Mouse (Mus musculus) stomach, postnatal 0 days (tissue): ENCODE data around the gene Pkn1. TPM values are rescaled to one million over a fixed set of nuclear protein-coding genes. Genes with fewer than 3 reads are reported as not detected.

Experiments
- ATAC-seq: fragments of 200-750 bp; cut with Nextera tagmentation; 2 replicates; pipeline ENCODE4 v1.8.0; 2017; ENCODE audit not compliant: low FRiP score, low TSS enrichment
- DNase-seq: peaks from one replicate; pipeline ENCODE4 v3.0.0-alpha.2; 2016; ENCODE audit warnings: low spot score
- H3K27ac ChIP-seq: fragments of 300-500 bp; sonication (generic); replicated peaks from 2 replicates; pipeline ENCODE4 v1.5.1; 2014; ENCODE audit warnings: mild to moderate bottlenecking, control low read depth
- H3K27me3 ChIP-seq: fragments of 300-500 bp; sonication (generic); 2 replicates; pipeline ENCODE4 v1.6.1; 2014; ENCODE audit warnings: low read length; ENCODE audit not compliant: control insufficient read depth, insufficient read depth
- H3K36me3 ChIP-seq: fragments of 300-500 bp; sonication (generic); 2 replicates; pipeline ENCODE4 v1.6.1; 2014; ENCODE audit warnings: low read length, mixed read lengths; ENCODE audit not compliant: control insufficient read depth, insufficient read depth
- H3K4me1 ChIP-seq: fragments of 300-500 bp; sonication (generic); replicated peaks from 2 replicates; pipeline ENCODE4 v1.6.1; 2014; ENCODE audit warnings: antibody characterized with exemption; ENCODE audit not compliant: control insufficient read depth, insufficient read depth
- H3K4me2 ChIP-seq: fragments of 300-500 bp; sonication (generic); replicated peaks from 2 replicates; pipeline ENCODE4 v1.6.1; 2014; ENCODE audit warnings: low read depth, mild to moderate bottlenecking, control low read depth, moderate library complexity
- H3K4me3 ChIP-seq: fragments of 300-500 bp; sonication (generic); 2 replicates; pipeline ENCODE4 v1.5.1; 2014; ENCODE audit warnings: low read depth, low read length, control low read depth
- H3K9ac ChIP-seq: fragments of 300-500 bp; sonication (generic); 2 replicates; pipeline ENCODE4 v1.6.1; 2014; ENCODE audit warnings: mild to moderate bottlenecking, low read length, control low read depth, mixed read lengths
- H3K9me3 ChIP-seq: fragments of 300-500 bp; sonication (generic); 2 replicates; pipeline ENCODE4 v1.6.1; 2016; ENCODE audit warnings: low read length; ENCODE audit not compliant: control insufficient read depth
- CTCF ChIP-seq: IDR thresholded peaks from 2 replicates; pipeline ENCODE4 v1.5.1; 2016; ENCODE audit warnings: antibody characterized with exemption, low read depth, mild to moderate bottlenecking, moderate library complexity
- EP300 ChIP-seq: optimal IDR thresholded peaks from 2 replicates; pipeline ENCODE3; 2016; ENCODE audit warnings: antibody characterized with exemption
- WGBS: fragments of 180-500 bp; shearing (Covaris S2); extraction: QIAGEN DNeasy Blood & Tissue Kit; methylation state at CpG from one replicate; pipeline ENCODE4 v1.1.7; 2014; 5-methylcytosine and 5-hydroxymethylcytosine counted together
- polyA plus RNA-seq: library from polyadenylated mRNA; unstranded; fragments of >200 nt; fragmentation: Nextera tagmentation; extraction: Ambion mirVana; gene quantifications from 2 replicates; pipeline ENCODE4 v1.2.1, GENCODE M21; 2015

Gene Pkn1
- polyA plus RNA-seq, 1 experiment from 2014 or later, result 14.4 TPM

- peak overlapping the region; percentile 59 for H3K9ac ChIP-seq
- ATAC-seq, result no peak
- H3K27me3 ChIP-seq, result no peaks in the 10 kb centered on the region
- peak; percentile 18 for DNase-seq
- H3K4me1 ChIP-seq, result peaks cover 20% of the 10 kb centered on the region
- H3K27ac ChIP-seq, result peak overlapping the region; percentile 80
- 17% methylated on average over 8 of the region's 8 CpGs for WGBS
- H3K4me3 ChIP-seq, result 0 out of 2 replicates have a peak overlapping the region, but pooled peaks have one; percentile 21
- no peaks in the 10 kb centered on the region for H3K9me3 ChIP-seq
- no peak for TF ChIP-seq CTCF
- TF ChIP-seq EP300, result no peak
- peaks cover 6% of the 10 kb centered on the region; the same call in 1 of the 2 replicates for H3K36me3 ChIP-seq
- peak overlapping the region; percentile 43 for H3K4me2 ChIP-seq
Observed at GRCm38 (mm10) chr8:83660545-83660944, 38.4 kb downstream of the Pkn1 start.

DNA sequence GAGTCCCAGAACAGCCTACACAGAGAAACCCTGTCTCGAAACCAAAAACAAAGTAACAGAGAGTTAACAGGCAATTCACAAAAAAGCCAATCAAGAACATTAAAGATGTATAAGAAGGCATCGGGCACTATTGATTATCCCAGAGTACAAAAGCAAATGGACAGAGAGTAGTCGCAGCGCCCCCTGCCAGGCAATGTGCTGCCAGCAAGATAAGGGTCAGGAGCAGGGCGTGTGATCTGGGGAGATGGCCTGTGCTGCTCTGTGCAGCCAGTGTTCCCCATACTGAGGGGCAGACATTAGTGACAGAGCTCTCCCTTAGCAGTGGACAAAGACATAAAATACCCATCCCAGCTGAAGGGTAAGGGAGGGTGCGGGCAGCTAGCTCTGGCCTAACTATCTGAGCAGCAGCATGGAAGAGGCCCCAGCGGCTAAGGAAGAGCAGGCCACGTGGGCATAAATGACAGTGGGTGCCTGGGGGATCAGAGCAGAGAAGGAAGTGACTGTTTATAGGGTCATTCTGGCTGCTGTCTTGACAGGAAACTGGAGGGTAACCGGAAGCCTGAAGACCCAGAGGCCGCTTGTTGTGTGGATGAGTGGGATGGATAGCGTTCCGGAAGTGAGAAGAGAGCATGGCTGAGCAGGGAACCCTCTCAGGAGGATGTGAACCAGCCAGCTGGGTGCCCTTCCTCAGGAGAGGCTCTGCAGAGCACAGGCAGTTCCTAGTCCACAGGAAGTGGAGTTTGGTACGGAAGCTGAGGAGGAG, 42.3 kb downstream of the Pkn1 start:
- DNase-seq, result peak; percentile 20
- 0 out of 2 replicates have a peak, but pooled peaks cover 2% of the 10 kb centered on the region for H3K36me3 ChIP-seq
- 75% methylated on average over 13 of the region's 13 CpGs for WGBS
- 0 out of 2 replicates have a peak overlapping the region, but pooled peaks have one; percentile 8 for H3K27ac ChIP-seq
- TF ChIP-seq EP300 (no peak), CTCF (peak; percentile 58)
- peaks cover 12% of the 10 kb centered on the region for H3K4me1 ChIP-seq
- no peak overlapping the region for H3K9ac ChIP-seq
- no peak overlapping the region for H3K4me3 ChIP-seq
- no peak for ATAC-seq
- H3K27me3 ChIP-seq, result no peaks in the 10 kb centered on the region
- no peak overlapping the region for H3K4me2 ChIP-seq
- H3K9me3 ChIP-seq, result no peaks in the 10 kb centered on the region

DNA sequence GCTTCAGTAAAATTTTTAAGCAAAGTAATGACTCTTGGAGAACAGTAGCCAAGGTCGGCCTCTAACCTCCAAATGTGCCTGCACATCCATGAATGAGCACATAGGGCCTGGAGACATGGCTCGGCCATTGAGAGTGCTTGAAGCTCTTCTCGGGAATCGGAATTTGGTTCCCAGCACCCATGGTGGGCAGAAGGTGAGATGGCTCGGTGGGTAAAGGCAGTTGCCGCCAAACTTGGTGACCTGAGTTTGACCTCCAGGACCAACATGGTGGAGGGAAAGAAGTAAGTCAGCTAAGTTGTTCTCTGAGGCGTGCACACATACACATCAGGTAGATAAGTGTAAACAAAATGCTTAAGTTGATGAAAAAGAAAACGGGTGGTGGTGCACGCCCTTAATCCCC, 42.9 kb downstream of the Pkn1 start:
- Histone ChIP-seq H3K9ac (no peak overlapping the region), H3K4me2 (no peak overlapping the region), H3K4me1 (peaks cover 9% of the 10 kb centered on the region), H3K27ac (no peak overlapping the region), H3K36me3 (0 out of 2 replicates have a peak, but pooled peaks cover 2% of the 10 kb centered on the region), H3K27me3 (no peaks in the 10 kb centered on the region), H3K4me3 (no peak overlapping the region), H3K9me3 (no peaks in the 10 kb centered on the region)
- ATAC-seq (no peak), DNase-seq (no peak)
- TF ChIP-seq EP300, result no peak
- TF ChIP-seq CTCF, result no peak
- WGBS, result 84% methylated on average over 9 of the region's 9 CpGs

- no peak for DNase-seq
- no peak for TF ChIP-seq EP300
Observed at GRCm38 (mm10) chr8:83654725-83655124, 44.3 kb downstream of the Pkn1 start.

GRCm38 (mm10) chr8:83653662-83654017, 45.3 kb downstream of the Pkn1 start:
- no peak for TF ChIP-seq CTCF
- TF ChIP-seq EP300, result no peak
- no peak for DNase-seq
- H3K27ac ChIP-seq, result peak overlapping the region; percentile 10

More at GRCm38 (mm10) chr8:83654725-83655124, 44.3 kb downstream of the Pkn1 start:
- H3K27me3 ChIP-seq, result no peaks in the 10 kb centered on the region
- H3K27ac ChIP-seq, result no peak overlapping the region
- 88% methylated on average over 6 of the region's 6 CpGs for WGBS
- ATAC-seq, result no peak
- H3K4me3 ChIP-seq, result no peak overlapping the region
- no peak overlapping the region for H3K9ac ChIP-seq
- no peak overlapping the region for H3K4me2 ChIP-seq
- 0 out of 2 replicates have a peak, but pooled peaks cover 2% of the 10 kb centered on the region for H3K36me3 ChIP-seq
- H3K4me1 ChIP-seq, result no peaks in the 10 kb centered on the region
- H3K9me3 ChIP-seq, result no peaks in the 10 kb centered on the region

More at GRCm38 (mm10) chr8:83653662-83654017, 45.3 kb downstream of the Pkn1 start:
- H3K4me1 ChIP-seq, result no peaks in the 10 kb centered on the region
- H3K9me3 ChIP-seq, result no peaks in the 10 kb centered on the region
- no peaks in the 10 kb centered on the region for H3K27me3 ChIP-seq
- peak overlapping the region; percentile 86 for H3K4me3 ChIP-seq
- peak overlapping the region; percentile 86 for H3K4me2 ChIP-seq
- no peak overlapping the region for H3K9ac ChIP-seq
- 0 out of 2 replicates have a peak, but pooled peaks cover 2% of the 10 kb centered on the region for H3K36me3 ChIP-seq
- WGBS, result 26% methylated on average over 10 of the region's 10 CpGs
- no peak for ATAC-seq
